Mouse (Mus musculus) cortical plate, adult 2 months (tissue): ENCODE results near the gene Dmbt1.

ENCODE experiments used
- CTCF ChIP-seq: fragments of 200-500 bp; IDR thresholded peaks from 2 replicates; pipeline ENCODE4 v1.5.1; 2011; ENCODE audit warnings: mild to moderate bottlenecking, control low read depth, low read length; ENCODE audit not compliant: insufficient read depth; ENCODE audit errors: extremely low read depth
- POLR2A ChIP-seq: fragments of 200-500 bp; IDR thresholded peaks from 2 replicates; pipeline ENCODE4 v1.6.1; 2011; ENCODE audit warnings: mild to moderate bottlenecking, low read length, control low read depth; ENCODE audit not compliant: insufficient read depth; ENCODE audit errors: extremely low read depth

- TF ChIP-seq POLR2A = no peak
- no peak for TF ChIP-seq CTCF
These were observed 4.5 kb downstream of the Dmbt1 start for GRCm38 (mm10) chr7:131036396-131036795.
